Mouse (Mus musculus) MEL (cell line): ENCODE measurements around the gene Rab3a. TPM values are rescaled to one million over a fixed set of nuclear protein-coding genes. Genes with fewer than 3 reads are reported as not detected.

Experiments
- DNase-seq: peaks from one replicate; pipeline ENCODE4 v3.0.0; 2011; ENCODE audit warnings: low read depth, low spot score
- H3K27ac ChIP-seq: 2 replicates; pipeline ENCODE4 v1.5.1; 2012; ENCODE audit warnings: low read depth, mild to moderate bottlenecking, control low read depth, low read length, moderate library complexity; ENCODE audit not compliant: control insufficient read depth
- H3K27me3 ChIP-seq, 2 experiments: fragments of 150-350 bp in 1 of 2; sonication (generic) in 1 of 2; 2 replicates each; pipeline ENCODE4 v1.6.1; 2012; ENCODE audit warnings: low read length in 2 of 2, mild to moderate bottlenecking in 2 of 2, improper control_type of control experiment in 1 of 2, moderate library complexity in 1 of 2; ENCODE audit not compliant: insufficient read depth in 2 of 2, control insufficient read depth in 1 of 2
- H3K36me3 ChIP-seq, 2 experiments: 2 replicates each; pipeline ENCODE4 v1.6.1; 2012 to 2014; ENCODE audit warnings: low read length in 2 of 2, improper control_type of control experiment in 1 of 2, inconsistent platforms in 1 of 2, mild to moderate bottlenecking in 1 of 2; ENCODE audit not compliant: insufficient read depth in 2 of 2, control insufficient read depth in 1 of 2
- H3K4me1 ChIP-seq, 2 experiments: fragments of 150-350 bp in 1 of 2; sonication (generic) in 1 of 2; 2 replicates each; pipeline ENCODE4 v1.6.1; 2012; ENCODE audit warnings: low read length in 2 of 2, improper control_type of control experiment in 1 of 2, mild to moderate bottlenecking in 1 of 2; ENCODE audit not compliant: insufficient read depth in 2 of 2, control insufficient read depth in 1 of 2
- H3K4me3 ChIP-seq, 2 experiments: fragments of 150-350 bp in 1 of 2; sonication (generic) in 1 of 2; 2 replicates each; pipeline ENCODE4 v1.5.1; 2012; ENCODE audit warnings: low read depth in 2 of 2, low read length in 2 of 2, mild to moderate bottlenecking in 2 of 2, moderate library complexity in 2 of 2, control low read depth in 1 of 2, improper control_type of control experiment in 1 of 2; ENCODE audit not compliant: control insufficient read depth in 1 of 2, insufficient read depth in 1 of 2
- H3K79me2 ChIP-seq: 2 replicates; pipeline ENCODE4 v1.6.1; 2012; ENCODE audit warnings: mild to moderate bottlenecking, low read length, moderate library complexity; ENCODE audit not compliant: control insufficient read depth, poor library complexity, insufficient read depth
- H3K9ac ChIP-seq: 2 replicates; pipeline ENCODE4 v1.6.1; 2012; ENCODE audit warnings: low read depth, mild to moderate bottlenecking, control low read depth, low read length, moderate library complexity; ENCODE audit not compliant: control insufficient read depth, poor library complexity, severe bottlenecking
- H3K9me3 ChIP-seq: fragments of 150-350 bp; sonication (generic); replicated peaks from 2 replicates; pipeline ENCODE4 v1.6.1; 2012; ENCODE audit warnings: mild to moderate bottlenecking, low read length, improper control_type of control experiment, moderate library complexity; ENCODE audit not compliant: insufficient read depth
- CHD1 ChIP-seq: IDR thresholded peaks from 2 replicates; pipeline ENCODE4 v1.6.1; 2012; ENCODE audit warnings: low read depth, mild to moderate bottlenecking, inconsistent platforms, low read length, improper control_type of control experiment
- CHD2 ChIP-seq: IDR thresholded peaks from 2 replicates; pipeline ENCODE4 v1.6.1; 2011; ENCODE audit warnings: low read length, improper control_type of control experiment
- CTCF ChIP-seq, 3 experiments: IDR thresholded peaks in 2 of 3; conservative IDR thresholded peaks in 1 of 3; 2 replicates each; pipeline ENCODE4 v1.5.1; 2011 to 2012; ENCODE audit warnings: low read length in 3 of 3, low read depth in 2 of 3, mild to moderate bottlenecking in 2 of 3, improper control_type of control experiment in 1 of 3, inconsistent platforms in 1 of 3, mixed read lengths in 1 of 3, moderate library complexity in 1 of 3; ENCODE audit not compliant: control insufficient read depth in 1 of 3, insufficient read depth in 1 of 3, poor library complexity in 1 of 3, severe bottlenecking in 1 of 3
- EP300 ChIP-seq, 2 experiments: IDR thresholded peaks; 2 replicates each; pipeline ENCODE4 v1.6.1; 2011; ENCODE audit warnings: improper control_type of control experiment in 2 of 2, low read length in 2 of 2, low read depth in 1 of 2, mild to moderate bottlenecking in 1 of 2
- ETS1 ChIP-seq: IDR thresholded peaks from 2 replicates; pipeline ENCODE4 v1.6.1; 2012; ENCODE audit warnings: low read depth, mild to moderate bottlenecking, inconsistent platforms, low read length, improper control_type of control experiment, moderate library complexity
- GATA1 ChIP-seq: IDR thresholded peaks from 2 replicates; pipeline ENCODE4 v1.6.1; 2011; ENCODE audit warnings: low read depth, low read length, improper control_type of control experiment
- HCFC1 ChIP-seq: IDR thresholded peaks from 2 replicates; pipeline ENCODE4 v1.6.1; 2012; ENCODE audit warnings: low read depth, mild to moderate bottlenecking, inconsistent platforms, low read length, improper control_type of control experiment, moderate library complexity
- KAT2A ChIP-seq: conservative IDR thresholded peaks from 2 replicates; pipeline ENCODE4 v1.6.1; 2012; ENCODE audit warnings: low read depth, low read length, improper control_type of control experiment, inconsistent platforms
- MYC ChIP-seq: IDR thresholded peaks from 2 replicates; pipeline ENCODE4 v1.6.1; 2011; ENCODE audit warnings: low read depth, mild to moderate bottlenecking, low read length, improper control_type of control experiment, moderate library complexity
- NRF1 ChIP-seq: IDR thresholded peaks from 2 replicates; pipeline ENCODE4 v1.6.1; 2014; ENCODE audit warnings: low read depth, mild to moderate bottlenecking, inconsistent platforms, low read length, improper control_type of control experiment, moderate library complexity; ENCODE audit not compliant: poor library complexity, insufficient read depth, severe bottlenecking
- POLR2A ChIP-seq, 2 experiments: IDR thresholded peaks; 2 replicates each; pipeline ENCODE4 v1.6.1; 2011 to 2012; ENCODE audit warnings: low read length in 2 of 2, mild to moderate bottlenecking in 2 of 2, control low read depth in 1 of 2, improper control_type of control experiment in 1 of 2, low read depth in 1 of 2, moderate library complexity in 1 of 2; ENCODE audit not compliant: control insufficient read depth in 1 of 2, insufficient read depth in 1 of 2, poor library complexity in 1 of 2
- POLR2AphosphoS5 ChIP-seq: IDR thresholded peaks from 2 replicates; pipeline ENCODE4 v1.6.1; 2012; ENCODE audit warnings: low read depth, borderline replicate concordance, mild to moderate bottlenecking, inconsistent platforms, low read length, moderate library complexity, mixed read lengths
- RCOR1 ChIP-seq: IDR thresholded peaks from 2 replicates; pipeline ENCODE4 v1.6.1; 2012; ENCODE audit warnings: low read depth, mild to moderate bottlenecking, inconsistent platforms, low read length, improper control_type of control experiment
- TAL1 ChIP-seq: IDR thresholded peaks from 2 replicates; pipeline ENCODE4 v1.6.1; 2012; ENCODE audit warnings: mild to moderate bottlenecking, inconsistent platforms, low read length, moderate library complexity, mixed read lengths
- TBP ChIP-seq: IDR thresholded peaks from 2 replicates; pipeline ENCODE4 v1.8.0; 2011; ENCODE audit warnings: low read depth, low read length, improper control_type of control experiment
- UBTF ChIP-seq: IDR thresholded peaks from 2 replicates; pipeline ENCODE4 v1.6.1; 2012; ENCODE audit warnings: low read depth, mild to moderate bottlenecking, inconsistent platforms, low read length, improper control_type of control experiment, moderate library complexity, borderline replicate concordance; ENCODE audit not compliant: insufficient read depth
- USF2 ChIP-seq, 2 experiments: IDR thresholded peaks; 2 replicates each; pipeline ENCODE4 v1.6.1; 2011 to 2012; ENCODE audit warnings: improper control_type of control experiment in 2 of 2, low read length in 2 of 2, borderline replicate concordance in 1 of 2, inconsistent platforms in 1 of 2, low read depth in 1 of 2, mild to moderate bottlenecking in 1 of 2; ENCODE audit not compliant: insufficient read depth in 1 of 2
- ZKSCAN1 ChIP-seq: IDR thresholded peaks from 2 replicates; pipeline ENCODE4 v1.6.1; 2012; ENCODE audit warnings: low read depth, mild to moderate bottlenecking, inconsistent platforms, low read length, improper control_type of control experiment, moderate library complexity
- ZMIZ1 ChIP-seq: IDR thresholded peaks from 2 replicates; pipeline ENCODE4 v1.6.1; 2012; ENCODE audit warnings: low read depth, mild to moderate bottlenecking, inconsistent platforms, low read length, improper control_type of control experiment, moderate library complexity
- polyA plus RNA-seq, 2 experiments: library from polyadenylated mRNA; stranded (reverse) in 1 of 2; unstranded in 1 of 2; fragments of >175 nt in 1 of 2; fragments of >200 nt in 1 of 2; gene quantifications; 2 replicates each; pipeline versions ENCODE4 v1.2.1 to v1.2.4; 2012; ENCODE audit warnings: low replicate concordance in 2 of 2, low read depth in 1 of 2; ENCODE audit not compliant: insufficient read length in 2 of 2, insufficient read depth in 1 of 2, missing spikeins in 1 of 2
- total RNA-seq: library from RNA; depleted of rRNA; stranded (reverse); fragments of 300-350 nt; gene quantifications from 2 replicates; pipeline ENCODE4 v1.2.3, GENCODE M21; 2012

Rab3a gene
- total and polyA plus RNA-seq, 3 experiments = 1.8 to 5.6 TPM; not detected in 1

DNA sequence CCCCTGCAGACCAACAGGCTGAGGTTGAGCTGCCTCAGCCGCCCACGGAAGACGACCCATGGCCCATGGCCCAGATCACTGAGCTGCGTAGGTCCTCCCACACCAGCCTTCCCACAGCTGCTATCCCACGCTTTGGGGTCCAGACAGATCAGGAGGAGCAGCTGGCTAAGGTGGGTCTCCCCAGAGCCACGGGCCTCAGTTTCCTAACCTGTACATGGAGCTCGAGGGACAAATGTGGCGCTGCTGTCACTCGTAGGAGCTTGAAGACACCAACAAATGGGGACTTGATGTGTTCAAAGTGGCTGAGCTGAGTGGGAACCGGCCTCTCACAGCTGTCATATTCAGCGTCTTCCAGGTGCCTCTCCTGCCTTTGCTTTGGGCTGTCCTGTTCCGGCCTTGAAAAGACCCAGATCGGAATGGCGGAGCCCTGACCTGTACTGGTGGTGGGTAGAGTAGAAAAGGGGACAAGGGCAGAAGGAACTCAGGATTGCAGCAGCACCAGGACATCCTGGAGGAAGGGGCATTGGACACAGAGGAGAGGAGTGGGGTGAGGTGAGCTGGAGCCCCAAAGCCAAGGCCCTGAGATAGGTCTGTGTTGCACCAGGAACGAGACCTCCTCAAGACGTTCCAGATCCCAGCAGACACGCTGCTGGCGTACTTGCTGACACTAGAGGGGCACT is 7.1 kb upstream of the Rab3a start:
- TF ChIP-seq ZMIZ1 = no peak
- no peak for TF ChIP-seq CHD2
- TF ChIP-seq POLR2AphosphoS5 = no peak
- TF ChIP-seq CHD1 = no peak
- TF ChIP-seq HCFC1 = no peak
- no peaks in the 10 kb centered on the region for H3K79me2 ChIP-seq
- H3K27ac ChIP-seq = no peak overlapping the region
- no peaks in the 10 kb centered on the region for H3K9me3 ChIP-seq
- H3K27me3 ChIP-seq = no peaks in the 10 kb centered on the region
- no peak overlapping the region for H3K4me3 ChIP-seq
- no peak overlapping the region for H3K9ac ChIP-seq
- H3K36me3 ChIP-seq = peaks cover 0 to 2% of the 10 kb centered on the region in 2 experiments; a peak in 2 of 4 replicates
- DNase-seq = no peak
- peaks cover 0 to 3% of the 10 kb centered on the region in 2 experiments; a peak in 2 of 4 replicates for H3K4me1 ChIP-seq

- TF ChIP-seq TAL1 (no peak), EP300 (IDR thresholded peaks at IDR 0.05; ENCODE audit: low read depth in 1 of 2, low read length in 2 of 2) (no peak), HCFC1 (no peak), ZKSCAN1 (no peak), KAT2A (no peak), TBP (no peak), CTCF (IDR thresholded peaks at IDR 0.05 in 2 of 3, conservative IDR thresholded peaks at IDR 0.05 in 1 of 3; ENCODE audit: control insufficient read depth in 1 of 3, insufficient read depth in 1 of 3, low read depth in 2 of 3, low read length in 3 of 3, poor library complexity in 1 of 3, severe bottlenecking in 1 of 3) (no peak), GATA1 (no peak), POLR2AphosphoS5 (no peak), RCOR1 (no peak), MYC (no peak), POLR2A (IDR thresholded peaks at IDR 0.05; ENCODE audit: control insufficient read depth in 1 of 2, insufficient read depth in 1 of 2, low read depth in 1 of 2, low read length in 2 of 2, poor library complexity in 1 of 2) (no peak), NRF1 (no peak), ETS1 (no peak), UBTF (no peak), USF2 (IDR thresholded peaks at IDR 0.05; ENCODE audit: borderline replicate concordance in 1 of 2, insufficient read depth in 1 of 2, low read depth in 1 of 2, low read length in 2 of 2) (no peak)
- Histone ChIP-seq H3K4me1 (peaks cover 3 to 10% of the 10 kb centered on the region in 2 experiments; a peak in 3 of 4 replicates), H3K9ac (no peak overlapping the region), H3K4me3 (no peak overlapping the region), H3K79me2 (no peaks in the 10 kb centered on the region; the same call in 1 of the 2 replicates), H3K27me3 (no peaks in the 10 kb centered on the region), H3K9me3 (no peaks in the 10 kb centered on the region), H3K27ac (no peak overlapping the region), H3K36me3 (peaks cover 0 to 9% of the 10 kb centered on the region in 2 experiments; a peak in 2 of 4 replicates)
- DNase-seq = no peak
Measured at GRCm38 (mm10) chr8:70748246-70749096, 6.0 kb upstream of the Rab3a start.
